Mouse (Mus musculus) hindbrain, embryonic 16.5 days (tissue): ENCODE results near the gene Mthfd1l. TPM values are rescaled to one million over a fixed set of nuclear protein-coding genes. Genes with fewer than 3 reads are reported as not detected.

Experiments used
- ATAC-seq: fragments of 200-750 bp; cut with Nextera tagmentation; 2 replicates; pipeline ENCODE4 v1.8.0; 2017; ENCODE audit warnings: moderate TSS enrichment, moderate library complexity
- H3K27ac ChIP-seq: fragments of 300-500 bp; sonication (generic); 2 replicates; pipeline ENCODE4 v1.5.1; 2014; ENCODE audit warnings: low read depth, mild to moderate bottlenecking, control low read depth, low read length, moderate library complexity
- H3K27me3 ChIP-seq: fragments of 300-500 bp; sonication (generic); replicated peaks from 2 replicates; pipeline ENCODE4 v1.6.1; 2014; ENCODE audit warnings: low read length; ENCODE audit not compliant: control insufficient read depth, insufficient read depth
- H3K36me3 ChIP-seq: fragments of 300-500 bp; sonication (generic); 2 replicates; pipeline ENCODE4 v1.6.1; 2014; ENCODE audit warnings: mild to moderate bottlenecking, low read length, moderate library complexity, mixed read lengths; ENCODE audit not compliant: control insufficient read depth, insufficient read depth
- H3K4me1 ChIP-seq: fragments of 300-500 bp; sonication (generic); 2 replicates; pipeline ENCODE4 v1.6.1; 2014; ENCODE audit warnings: low read depth, low read length; ENCODE audit not compliant: control insufficient read depth, insufficient read depth
- H3K4me2 ChIP-seq: fragments of 300-500 bp; sonication (generic); 2 replicates; pipeline ENCODE4 v1.6.1; 2014; ENCODE audit warnings: mild to moderate bottlenecking, low read length, control low read depth, moderate library complexity
- H3K4me3 ChIP-seq: fragments of 300-500 bp; sonication (generic); 2 replicates; pipeline ENCODE4 v1.5.1; 2014; ENCODE audit warnings: mild to moderate bottlenecking, low read length, control low read depth, moderate library complexity
- H3K9ac ChIP-seq: fragments of 300-500 bp; sonication (generic); 2 replicates; pipeline ENCODE4 v1.6.1; 2014; ENCODE audit warnings: low read depth, mild to moderate bottlenecking, control low read depth, low read length, moderate library complexity
- H3K9me3 ChIP-seq: fragments of 300-500 bp; sonication (generic); 2 replicates; pipeline ENCODE4 v1.6.1; 2014; ENCODE audit warnings: mild to moderate bottlenecking, low read length, moderate library complexity; ENCODE audit not compliant: control insufficient read depth
- WGBS: fragments of 180-500 bp; shearing (Covaris S2); extraction: QIAGEN DNeasy Blood & Tissue Kit; methylation state at CpG from one replicate; pipeline ENCODE4 v1.1.7; 2014; 5-methylcytosine and 5-hydroxymethylcytosine counted together
- polyA plus RNA-seq: library from polyadenylated mRNA; unstranded; fragments of >200 nt; fragmentation: Nextera tagmentation; extraction: Ambion mirVana; gene quantifications from 2 replicates; pipeline ENCODE4 v1.2.1, GENCODE M21; 2015

Mthfd1l gene
- polyA plus RNA-seq, 1 experiment from 2014 or later = 7.2 TPM

GRCm38 (mm10) chr10:4126335-4127012 is 153.6 kb downstream of the Mthfd1l start:
- H3K27me3 ChIP-seq = no peaks in the 10 kb centered on the region
- no peak overlapping the region for H3K9ac ChIP-seq
- no peak overlapping the region for H3K4me3 ChIP-seq
- no peak overlapping the region for H3K27ac ChIP-seq
- H3K4me2 ChIP-seq = no peak overlapping the region
- H3K36me3 ChIP-seq = no peaks in the 10 kb centered on the region
- no peak for ATAC-seq
- no peaks in the 10 kb centered on the region; the same call in 1 of the 2 replicates for H3K4me1 ChIP-seq
- no peaks in the 10 kb centered on the region for H3K9me3 ChIP-seq
- 58% methylated on average over 8 of the region's 8 CpGs for WGBS

- 0 out of 2 replicates have a peak, but pooled peaks have one; percentile 2 for ATAC-seq
- WGBS = 68% methylated on average over 10 of the region's 10 CpGs
- Histone ChIP-seq H3K4me3 (no peak overlapping the region), H3K4me2 (no peak overlapping the region), H3K9ac (no peak overlapping the region), H3K4me1 (no peaks in the 10 kb centered on the region; the same call in 1 of the 2 replicates), H3K9me3 (no peaks in the 10 kb centered on the region), H3K36me3 (no peaks in the 10 kb centered on the region), H3K27ac (no peak overlapping the region), H3K27me3 (no peaks in the 10 kb centered on the region)
Observed at GRCm38 (mm10) chr10:4128411-4128810, 155.5 kb downstream of the Mthfd1l start.

GRCm38 (mm10) chr10:4128915-4129314 is 156.0 kb downstream of the Mthfd1l start:
- no peak overlapping the region for H3K9ac ChIP-seq
- no peak overlapping the region for H3K4me2 ChIP-seq
- no peak overlapping the region for H3K27ac ChIP-seq
- H3K4me3 ChIP-seq = no peak overlapping the region
- H3K4me1 ChIP-seq = no peaks in the 10 kb centered on the region; the same call in 1 of the 2 replicates
- ATAC-seq = no peak
- 76% methylated on average over 4 of the region's 4 CpGs for WGBS
- no peaks in the 10 kb centered on the region for H3K27me3 ChIP-seq
- no peaks in the 10 kb centered on the region for H3K36me3 ChIP-seq
- no peaks in the 10 kb centered on the region for H3K9me3 ChIP-seq

GRCm38 (mm10) chr10:4129461-4129860 is 156.5 kb downstream of the Mthfd1l start:
- ATAC-seq = no peak
- no peak overlapping the region for H3K27ac ChIP-seq
- no peak overlapping the region for H3K4me2 ChIP-seq
- H3K36me3 ChIP-seq = no peaks in the 10 kb centered on the region
- no peak overlapping the region for H3K9ac ChIP-seq
- no peaks in the 10 kb centered on the region for H3K9me3 ChIP-seq
- no peaks in the 10 kb centered on the region; the same call in 1 of the 2 replicates for H3K4me1 ChIP-seq
- no peaks in the 10 kb centered on the region for H3K27me3 ChIP-seq
- H3K4me3 ChIP-seq = no peak overlapping the region
- 84% methylated on average over 8 of the region's 8 CpGs for WGBS

GRCm38 (mm10) chr10:4130034-4130607 is 157.2 kb downstream of the Mthfd1l start:
- Histone ChIP-seq H3K4me3 (no peak overlapping the region), H3K4me2 (no peak overlapping the region), H3K27ac (no peak overlapping the region), H3K9ac (no peak overlapping the region), H3K4me1 (no peaks in the 10 kb centered on the region; the same call in 1 of the 2 replicates), H3K36me3 (no peaks in the 10 kb centered on the region), H3K27me3 (no peaks in the 10 kb centered on the region), H3K9me3 (no peaks in the 10 kb centered on the region)
- WGBS = 87% methylated on average over 11 of the region's 11 CpGs
- no peak for ATAC-seq

- Histone ChIP-seq H3K36me3 (no peaks in the 10 kb centered on the region), H3K4me3 (no peak overlapping the region), H3K27ac (no peak overlapping the region), H3K4me1 (no peaks in the 10 kb centered on the region), H3K27me3 (no peaks in the 10 kb centered on the region), H3K4me2 (no peak overlapping the region), H3K9ac (no peak overlapping the region), H3K9me3 (no peaks in the 10 kb centered on the region)
- WGBS = 67% methylated on average over 7 of the region's 7 CpGs
- ATAC-seq = no peak
Observed at GRCm38 (mm10) chr10:4132735-4133134, 159.8 kb downstream of the Mthfd1l start.

- WGBS = 91% methylated on average over 5 of the region's 5 CpGs
- Histone ChIP-seq H3K36me3 (no peaks in the 10 kb centered on the region), H3K4me1 (no peaks in the 10 kb centered on the region), H3K27ac (no peak overlapping the region), H3K27me3 (no peaks in the 10 kb centered on the region), H3K4me2 (no peak overlapping the region), H3K9me3 (no peaks in the 10 kb centered on the region), H3K4me3 (no peak overlapping the region), H3K9ac (no peak overlapping the region)
- no peak for ATAC-seq
Observed at GRCm38 (mm10) chr10:4135100-4135764, 162.3 kb downstream of the Mthfd1l start.

GRCm38 (mm10) chr10:4139531-4139930 is 166.6 kb downstream of the Mthfd1l start:
- Histone ChIP-seq H3K4me2 (no peak overlapping the region), H3K27ac (no peak overlapping the region), H3K36me3 (no peaks in the 10 kb centered on the region), H3K9ac (no peak overlapping the region), H3K9me3 (no peaks in the 10 kb centered on the region), H3K4me1 (peaks cover 3% of the 10 kb centered on the region; the same call in 1 of the 2 replicates), H3K27me3 (no peaks in the 10 kb centered on the region), H3K4me3 (no peak overlapping the region)
- WGBS = 78% methylated on average over 3 of the region's 3 CpGs
- no peak for ATAC-seq

- peaks cover 3% of the 10 kb centered on the region; the same call in 1 of the 2 replicates for H3K4me1 ChIP-seq
- no peaks in the 10 kb centered on the region for H3K27me3 ChIP-seq
- H3K4me3 ChIP-seq = no peak overlapping the region
- peak; percentile 60; the same call in 1 of the 2 replicates for ATAC-seq
- H3K36me3 ChIP-seq = no peaks in the 10 kb centered on the region
- no peak overlapping the region for H3K27ac ChIP-seq
- no peaks in the 10 kb centered on the region for H3K9me3 ChIP-seq
- WGBS = 58% methylated on average over 7 of the region's 7 CpGs
- no peak overlapping the region for H3K9ac ChIP-seq
- no peak overlapping the region for H3K4me2 ChIP-seq
Observed at GRCm38 (mm10) chr10:4141689-4142088, 168.8 kb downstream of the Mthfd1l start.
